ENCODE assay signal across 9 mouse cellular contexts in genomic region chr13:34332762-34333161, GRCm38 (mm10). TPM values are rescaled to one million over a fixed set of nuclear protein-coding genes. Genes with fewer than 3 reads are reported as not detected.
DNase-seq lines count a peak whose midpoint lies in the region; ATAC-seq lines count a peak whose summit lies in the region.
"Had no signal": no experiment of that assay in that cellular context is flagged by ENCODE, and none has a peak within 500 bp of the region (broad histone marks: within the 10 kb centered on the region; RNA-seq: fewer than 3 reads in every experiment).

No protein-coding gene starts in this region.

- no peak overlapping the region for H3K9ac ChIP-seq in intestine, embryonic 15.5 days

- no peak overlapping the region for H3K4me2 ChIP-seq in intestine, embryonic 15.5 days (replicated peaks)

- no peak overlapping the region for H3K27ac ChIP-seq in intestine, embryonic 15.5 days

- no peaks in the 10 kb centered on the region for H3K27me3 ChIP-seq in intestine, embryonic 15.5 days (replicated peaks)
- H3K27me3 ChIP-seq: CH12.LX had no signal

- no peaks in the 10 kb centered on the region for H3K36me3 ChIP-seq in intestine, embryonic 15.5 days

- DNase-seq in frontal cortex, postnatal 10 days (ENCODE audit: low spot score in 2 of 2), result no peak
- peak; percentile 95 for DNase-seq in 416B (ENCODE audit: low read depth)
- DNase-seq in c-Kit-positive CD71-positive TER-119-positive erythroid progenitor cells, embryonic 14.5 days (ENCODE audit: low spot score), result peak; percentile 95
- DNase-seq in spleen, postnatal 36 days (ENCODE audit: low spot score in 2 of 2), result peak; percentile 60 to 75
- no peak for DNase-seq in thymus, postnatal 10 days (ENCODE audit: low spot score in 2 of 2)
- DNase-seq in urinary bladder, postnatal 25 days (ENCODE audit: low spot score), result no peak

- ATAC-seq in frontal cortex, adult (ENCODE audit: low TSS enrichment), result peak; percentile 83
- ATAC-seq in intestine, embryonic 15.5 days, result peak; percentile 84

- H3K4me1 ChIP-seq in intestine, embryonic 15.5 days (replicated peaks), result peaks cover 12% of the 10 kb centered on the region

- 17% methylated on average over 7 of the region's 7 CpGs for WGBS in intestine, embryonic 15.5 days

- no peaks in the 10 kb centered on the region for H3K9me3 ChIP-seq in intestine, embryonic 15.5 days

- no peak overlapping the region for H3K4me3 ChIP-seq in intestine, embryonic 15.5 days (replicated peaks)

RNA-seq across cellular contexts. Expression of gene Slc22a23, which starts 12.2 kb away (rescaled TPM):
- 3.2 and 3.3 TPM in 2 replicates for polyA plus RNA-seq in intestine, embryonic 15.5 days (2015; fragmentation: Nextera tagmentation; extraction: Ambion mirVana)

Comparison
In these comparisons a context has a peak if more than half of its experiments do, and no peak if none do; other contexts are left out.
1. DNase-seq: peak in 416B (single experiment), c-Kit-positive CD71-positive TER-119-positive erythroid progenitor cells, embryonic 14.5 days (single experiment) and spleen, postnatal 36 days (2 of 2); none in frontal cortex, postnatal 10 days (0 of 2), thymus, postnatal 10 days (0 of 2) and urinary bladder, postnatal 25 days (single experiment).